Mouse (Mus musculus): Measurements from ENCODE around the gene Tanc1. TPM values are rescaled to one million over a fixed set of nuclear protein-coding genes. Genes with fewer than 3 reads are reported as not detected.

Gene Tanc1
- polyA plus RNA-seq, 1 experiment from 2014 or later, result 8.5 TPM

GRCm38 (mm10) chr2:59596545-59596944 lies 15.3 kb upstream of the Tanc1 start:
- Histone ChIP-seq H3K36me3 (no peaks in the 10 kb centered on the region), H3K4me1 (replicated peaks) (peaks cover 15% of the 10 kb centered on the region; the same call in 1 of the 2 replicates), H3K9ac (no peak overlapping the region), H3K4me3 (no peak overlapping the region), H3K27ac (replicated peaks) (no peak overlapping the region), H3K4me2 (no peak overlapping the region), H3K27me3 (no peaks in the 10 kb centered on the region), H3K9me3 (no peaks in the 10 kb centered on the region)
- WGBS, result 71% methylated on average over 8 of the region's 8 CpGs
- ATAC-seq (ENCODE audit: low FRiP score, low read depth), result no peak

GRCm38 (mm10) chr2:59598286-59598685 lies 13.6 kb upstream of the Tanc1 start:
- Histone ChIP-seq H3K9me3 (no peaks in the 10 kb centered on the region), H3K4me3 (no peak overlapping the region), H3K9ac (no peak overlapping the region), H3K4me1 (replicated peaks) (peaks cover 15% of the 10 kb centered on the region; the same call in 1 of the 2 replicates), H3K36me3 (no peaks in the 10 kb centered on the region), H3K27me3 (no peaks in the 10 kb centered on the region), H3K27ac (replicated peaks) (no peak overlapping the region), H3K4me2 (no peak overlapping the region)
- WGBS, result 88% methylated on average over 6 of the region's 6 CpGs
- ATAC-seq (ENCODE audit: low FRiP score, low read depth), result no peak

- Histone ChIP-seq H3K27me3 (no peaks in the 10 kb centered on the region), H3K27ac (replicated peaks) (no peak overlapping the region), H3K9me3 (no peaks in the 10 kb centered on the region), H3K4me1 (replicated peaks) (peaks cover 10% of the 10 kb centered on the region; the same call in 1 of the 2 replicates), H3K4me3 (no peak overlapping the region), H3K9ac (no peak overlapping the region), H3K4me2 (no peak overlapping the region), H3K36me3 (no peaks in the 10 kb centered on the region)
- WGBS, result 16% methylated on average over 4 of the region's 4 CpGs
- no peak for ATAC-seq (ENCODE audit: low FRiP score, low read depth)
Measured at GRCm38 (mm10) chr2:59598894-59599293, 12.9 kb upstream of the Tanc1 start.

- Histone ChIP-seq H3K27ac (replicated peaks) (no peak overlapping the region), H3K4me1 (replicated peaks) (0 out of 2 replicates have a peak, but pooled peaks cover 6% of the 10 kb centered on the region), H3K36me3 (no peaks in the 10 kb centered on the region), H3K9me3 (no peaks in the 10 kb centered on the region), H3K9ac (no peak overlapping the region), H3K4me3 (no peak overlapping the region), H3K27me3 (no peaks in the 10 kb centered on the region), H3K4me2 (no peak overlapping the region)
- ATAC-seq (ENCODE audit: low FRiP score, low read depth), result peak; percentile 76
- 29% methylated on average over 7 of the region's 7 CpGs for WGBS
Measured at GRCm38 (mm10) chr2:59599338-59600111, 12.3 kb upstream of the Tanc1 start.

- no peak overlapping the region for H3K9ac ChIP-seq
- no peak overlapping the region for H3K4me2 ChIP-seq
- 0 out of 2 replicates have a peak, but pooled peaks have one; percentile 47 for ATAC-seq (ENCODE audit: low FRiP score, low read depth)
- H3K36me3 ChIP-seq, result no peaks in the 10 kb centered on the region
- H3K4me1 ChIP-seq (replicated peaks), result 0 out of 2 replicates have a peak, but pooled peaks cover 6% of the 10 kb centered on the region
- H3K4me3 ChIP-seq, result no peak overlapping the region
- H3K27ac ChIP-seq (replicated peaks), result no peak overlapping the region; the same call in 1 of the 2 replicates
- H3K27me3 ChIP-seq, result no peaks in the 10 kb centered on the region
- 65% methylated on average over 19 of the region's 19 CpGs for WGBS
- H3K9me3 ChIP-seq, result no peaks in the 10 kb centered on the region
Measured at GRCm38 (mm10) chr2:59600123-59600840, 11.6 kb upstream of the Tanc1 start.

- Histone ChIP-seq H3K4me1 (replicated peaks) (0 out of 2 replicates have a peak, but pooled peaks cover 6% of the 10 kb centered on the region), H3K27me3 (no peaks in the 10 kb centered on the region), H3K9ac (no peak overlapping the region), H3K36me3 (no peaks in the 10 kb centered on the region), H3K4me3 (no peak overlapping the region), H3K9me3 (no peaks in the 10 kb centered on the region), H3K4me2 (no peak overlapping the region), H3K27ac (replicated peaks) (no peak overlapping the region)
- 90% methylated on average over 2 of the region's 2 CpGs for WGBS
- no peak for ATAC-seq (ENCODE audit: low FRiP score, low read depth)
Measured at GRCm38 (mm10) chr2:59600980-59601379, 10.9 kb upstream of the Tanc1 start.

GRCm38 (mm10) chr2:59601452-59601851 lies 10.4 kb upstream of the Tanc1 start:
- H3K4me1 ChIP-seq (replicated peaks), result 0 out of 2 replicates have a peak, but pooled peaks cover 6% of the 10 kb centered on the region
- no peaks in the 10 kb centered on the region for H3K36me3 ChIP-seq
- no peak overlapping the region for H3K4me2 ChIP-seq
- H3K9ac ChIP-seq, result no peak overlapping the region
- no peaks in the 10 kb centered on the region for H3K9me3 ChIP-seq
- 93% methylated on average over 8 of the region's 8 CpGs for WGBS
- no peak overlapping the region for H3K27ac ChIP-seq (replicated peaks)
- ATAC-seq (ENCODE audit: low FRiP score, low read depth), result no peak
- H3K4me3 ChIP-seq, result no peak overlapping the region
- no peaks in the 10 kb centered on the region for H3K27me3 ChIP-seq

- H3K4me1 ChIP-seq (replicated peaks), result peaks cover 20% of the 10 kb centered on the region
- no peaks in the 10 kb centered on the region for H3K36me3 ChIP-seq
- no peak for ATAC-seq (ENCODE audit: low FRiP score, low read depth)
- H3K27me3 ChIP-seq, result 0 out of 2 replicates have a peak, but pooled peaks cover 6% of the 10 kb centered on the region
- H3K4me3 ChIP-seq, result no peak overlapping the region
- 80% methylated on average over 5 of the region's 5 CpGs for WGBS
- no peak overlapping the region for H3K9ac ChIP-seq
- no peak overlapping the region for H3K27ac ChIP-seq (replicated peaks)
- no peaks in the 10 kb centered on the region for H3K9me3 ChIP-seq
- no peak overlapping the region for H3K4me2 ChIP-seq
Measured at GRCm38 (mm10) chr2:59608958-59609357, 2.9 kb upstream of the Tanc1 start.

GRCm38 (mm10) chr2:59611216-59611810 lies 529 bp upstream of the Tanc1 start:
- ATAC-seq (ENCODE audit: low FRiP score, low read depth), result no peak
- Histone ChIP-seq H3K27me3 (0 out of 2 replicates have a peak, but pooled peaks cover 6% of the 10 kb centered on the region), H3K9ac (peak overlapping the region; percentile 65), H3K4me1 (replicated peaks) (peaks cover 24% of the 10 kb centered on the region), H3K9me3 (no peaks in the 10 kb centered on the region), H3K4me3 (peak overlapping the region; percentile 95), H3K4me2 (peak overlapping the region; percentile 100), H3K27ac (replicated peaks) (peak overlapping the region; percentile 77), H3K36me3 (no peaks in the 10 kb centered on the region)
- WGBS, result 2% methylated on average over 14 of the region's 14 CpGs

GRCm38 (mm10) chr2:59612733-59613473 lies 1.1 kb downstream of the Tanc1 start:
- H3K4me3 ChIP-seq, result peak overlapping the region; percentile 95
- H3K9me3 ChIP-seq, result no peaks in the 10 kb centered on the region
- H3K27ac ChIP-seq (replicated peaks), result peak overlapping the region; percentile 77
- under 1% methylated on average over 33 of the region's 33 CpGs for WGBS
- no peak for ATAC-seq (ENCODE audit: low FRiP score, low read depth)
- H3K27me3 ChIP-seq, result 0 out of 2 replicates have a peak, but pooled peaks cover 6% of the 10 kb centered on the region
- H3K4me1 ChIP-seq (replicated peaks), result peaks cover 24% of the 10 kb centered on the region
- peak overlapping the region; percentile 65 for H3K9ac ChIP-seq
- no peaks in the 10 kb centered on the region for H3K36me3 ChIP-seq
- peak overlapping the region; percentile 100 for H3K4me2 ChIP-seq

GRCm38 (mm10) chr2:59613474-59614019 lies 1.7 kb downstream of the Tanc1 start:
- peaks cover 24% of the 10 kb centered on the region for H3K4me1 ChIP-seq (replicated peaks)
- 9% methylated on average over 9 of the region's 9 CpGs for WGBS
- H3K27me3 ChIP-seq, result 0 out of 2 replicates have a peak, but pooled peaks cover 6% of the 10 kb centered on the region
- ATAC-seq (ENCODE audit: low FRiP score, low read depth), result peak; percentile 16; the same call in 1 of the 2 replicates
- peak overlapping the region; percentile 95 for H3K4me3 ChIP-seq
- no peaks in the 10 kb centered on the region for H3K9me3 ChIP-seq
- peak overlapping the region; percentile 77; the same call in 1 of the 2 replicates for H3K27ac ChIP-seq (replicated peaks)
- no peaks in the 10 kb centered on the region for H3K36me3 ChIP-seq
- H3K9ac ChIP-seq, result peak overlapping the region; percentile 65
- peak overlapping the region; percentile 100 for H3K4me2 ChIP-seq
